Mouse (Mus musculus) spleen, adult 2 months (tissue): ENCODE measurements around the gene Mrap2. TPM values are rescaled to one million over a fixed set of nuclear protein-coding genes. Genes with fewer than 3 reads are reported as not detected.

Source experiments
- DNase-seq, 2 experiments: peaks; one replicate each; pipeline versions ENCODE4 v3.0.0 to v3.0.0-alpha.2; 2012 to 2021; ENCODE audit warnings: low spot score in 2 of 2, low read depth in 1 of 2
- H3K27ac ChIP-seq: fragments of 200-500 bp; 2 replicates; pipeline ENCODE4 v1.5.1; 2012; ENCODE audit warnings: low read length, inconsistent platforms; ENCODE audit not compliant: insufficient read depth
- H3K27me3 ChIP-seq: fragments of 200-500 bp; 2 replicates; pipeline ENCODE4 v1.6.1; 2012; ENCODE audit warnings: mild to moderate bottlenecking, moderate library complexity, low read length, inconsistent platforms; ENCODE audit not compliant: control insufficient read depth, insufficient read depth
- H3K36me3 ChIP-seq: fragments of 200-500 bp; 2 replicates; pipeline ENCODE4 v1.6.1; 2012; ENCODE audit warnings: mild to moderate bottlenecking, low read length, inconsistent platforms; ENCODE audit not compliant: control insufficient read depth, insufficient read depth
- H3K4me1 ChIP-seq: fragments of 200-500 bp; 2 replicates; pipeline ENCODE4 v1.6.1; 2011; ENCODE audit warnings: inconsistent platforms; ENCODE audit not compliant: control insufficient read depth, insufficient read depth, insufficient read length
- H3K4me3 ChIP-seq: fragments of 200-500 bp; 2 replicates; pipeline ENCODE4 v1.5.1; 2011; ENCODE audit warnings: mild to moderate bottlenecking, inconsistent platforms; ENCODE audit not compliant: insufficient read depth, insufficient read length; ENCODE audit errors: extremely low read depth
- CTCF ChIP-seq: fragments of 200-500 bp; IDR thresholded peaks from 2 replicates; pipeline ENCODE4 v1.5.1; 2011; ENCODE audit warnings: mild to moderate bottlenecking, inconsistent platforms; ENCODE audit not compliant: insufficient read depth, insufficient read length, insufficient replicate concordance; ENCODE audit errors: extremely low read depth
- POLR2A ChIP-seq: fragments of 200-500 bp; IDR thresholded peaks from 2 replicates; pipeline ENCODE4 v1.6.1; 2011; ENCODE audit warnings: low read depth, low read length, inconsistent platforms
- WGBS: fragments of 180-500 bp; shearing (Covaris S2); methylation state at CpG from one replicate; pipeline ENCODE4 v1.1.7; 2018; 5-methylcytosine and 5-hydroxymethylcytosine counted together
- polyA plus RNA-seq: library from polyadenylated mRNA; depleted of rRNA; stranded (reverse); fragments of >200 nt; gene quantifications from 2 replicates; pipeline ENCODE4 v1.2.3, GENCODE M21; 2012; rRNA removed

The Mrap2 gene
- polyA plus RNA-seq, 1 experiment = not detected

DNA sequence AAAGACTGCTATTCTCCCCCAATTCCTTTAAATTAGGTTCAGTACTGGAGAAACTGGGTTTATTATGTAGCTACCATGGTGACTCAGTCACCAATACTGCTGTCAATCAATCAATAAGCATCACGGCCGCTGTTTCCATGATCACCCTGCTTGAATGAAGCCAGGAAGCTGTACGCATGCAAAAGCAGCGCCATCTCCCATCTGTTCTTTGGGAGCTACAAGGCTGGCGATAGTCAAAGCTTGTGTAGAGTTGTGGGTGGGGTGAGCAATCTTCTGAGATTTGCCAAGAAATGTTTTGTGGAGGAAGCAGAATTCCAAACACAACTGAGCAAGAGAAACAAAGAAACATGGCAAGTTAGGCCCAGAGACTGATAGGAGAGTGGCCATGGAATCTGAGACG, 58.3 kb downstream of the Mrap2 start:
- no peak overlapping the region for H3K27ac ChIP-seq
- 94% methylated on average over 6 of the region's 6 CpGs for WGBS
- TF ChIP-seq POLR2A (no peak), CTCF (no peak)
- H3K4me3 ChIP-seq = no peak overlapping the region
- H3K4me1 ChIP-seq = no peaks in the 10 kb centered on the region
- H3K27me3 ChIP-seq = no peaks in the 10 kb centered on the region
- DNase-seq = no peak
- peaks cover 22% of the 10 kb centered on the region for H3K36me3 ChIP-seq

DNA sequence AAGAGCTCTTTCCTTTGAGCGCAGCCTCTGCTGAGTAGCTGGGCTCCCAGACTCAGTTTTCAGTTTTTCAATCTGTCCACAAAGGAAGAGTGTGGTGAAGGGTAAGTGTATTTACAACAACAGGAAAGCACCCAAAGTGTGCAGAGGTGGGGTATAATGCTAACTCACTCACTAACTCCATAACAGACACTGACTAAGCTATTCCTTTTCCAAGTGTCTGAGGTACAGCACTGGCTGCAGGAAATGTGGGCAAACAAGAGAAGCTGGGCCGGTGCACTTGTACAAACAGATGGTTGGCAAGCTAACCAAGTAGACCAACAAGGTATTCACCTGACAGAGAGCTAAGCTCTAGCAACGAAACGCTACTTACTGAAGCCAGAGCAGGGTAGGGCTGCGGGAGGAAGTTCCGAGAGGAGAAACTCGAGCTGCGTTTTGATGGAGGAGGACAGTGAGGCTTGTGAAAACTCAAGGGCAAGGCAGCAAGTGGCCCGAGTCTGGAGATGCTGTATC, 66.8 kb downstream of the Mrap2 start:
- H3K36me3 ChIP-seq = peaks cover 19% of the 10 kb centered on the region
- H3K4me1 ChIP-seq = no peaks in the 10 kb centered on the region
- H3K4me3 ChIP-seq = no peak overlapping the region
- no peak overlapping the region for H3K27ac ChIP-seq
- H3K27me3 ChIP-seq = no peaks in the 10 kb centered on the region
- TF ChIP-seq POLR2A = no peak
- no peak for TF ChIP-seq CTCF
- no peak for DNase-seq
- WGBS = 86% methylated on average over 9 of the region's 9 CpGs

DNA sequence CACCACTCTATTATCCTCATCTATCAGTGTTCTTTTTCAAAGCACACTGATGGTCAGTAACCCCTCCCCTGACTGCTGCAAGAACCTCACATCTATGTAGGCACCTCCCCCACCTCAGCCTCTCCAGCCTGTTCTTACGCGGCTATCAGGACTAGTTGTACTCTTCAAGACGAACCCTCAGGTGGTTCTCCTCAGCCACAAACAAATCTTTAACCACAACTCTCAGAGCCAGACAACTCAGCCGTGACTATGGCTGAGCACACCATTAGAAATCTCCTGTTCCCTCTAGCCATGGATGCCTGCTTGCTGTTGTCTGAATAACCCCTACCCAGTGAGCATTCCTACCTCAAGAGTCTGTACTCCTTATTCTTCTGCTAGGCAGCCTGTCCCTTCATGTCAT, 69.1 kb downstream of the Mrap2 start:
- Histone ChIP-seq H3K36me3 (peaks cover 16% of the 10 kb centered on the region), H3K27ac (no peak overlapping the region), H3K27me3 (no peaks in the 10 kb centered on the region), H3K4me1 (no peaks in the 10 kb centered on the region), H3K4me3 (no peak overlapping the region)
- no peak for DNase-seq
- TF ChIP-seq CTCF (no peak), POLR2A (no peak)
- WGBS = 58% methylated on average over 4 of the region's 4 CpGs

Other genes with a start within 250 kb of the Mrap2 start
- gene Ripply2, start 128.8 kb upstream of the Mrap2 start, polyA plus RNA-seq = not detected in 2 replicates
- 4.7 and 8.2 TPM in 2 replicates for gene Cyb5r4, start 122.3 kb upstream of the Mrap2 start, polyA plus RNA-seq
- gene Cep162, start 111.2 kb downstream of the Mrap2 start, polyA plus RNA-seq = 1.1 and 1.2 TPM in 2 replicates